Mouse (Mus musculus): ENCODE results near the gene Shisa6. TPM values are rescaled to one million over a fixed set of nuclear protein-coding genes. Genes with fewer than 3 reads are reported as not detected.

Shisa6 gene
- not detected for polyA plus RNA-seq (2017; shearing (Covaris generic))

GRCm38 (mm10) chr11:66525371-66526045 is at the start of gene Shisa6:
Gene Shisa6 (minus strand): TSS chr11:66525964.

GRCm38 (mm10) chr11:66167801-66168651 is 357.7 kb downstream of the Shisa6 start, which contains the start of gene Dnah9:
Gene Dnah9 (minus strand): TSS chr11:66168551.

